Mouse (Mus musculus) adrenal gland, postnatal 14 days (tissue): ENCODE measurements around the gene Tcea2. TPM values are rescaled to one million over a fixed set of nuclear protein-coding genes. Genes with fewer than 3 reads are reported as not detected.

Experiments
- DNase-seq: peaks from one replicate; pipeline ENCODE4 v3.0.0; 2021; ENCODE audit warnings: mixed read lengths
- total RNA-seq: library from RNA; stranded (reverse); gene quantifications from 2 replicates; pipeline ENCODE4 v1.2.3, GENCODE M21; 2021

Gene Tcea2
- total RNA-seq, 1 experiment from 2014 or later, result 5.2 TPM

DNA sequence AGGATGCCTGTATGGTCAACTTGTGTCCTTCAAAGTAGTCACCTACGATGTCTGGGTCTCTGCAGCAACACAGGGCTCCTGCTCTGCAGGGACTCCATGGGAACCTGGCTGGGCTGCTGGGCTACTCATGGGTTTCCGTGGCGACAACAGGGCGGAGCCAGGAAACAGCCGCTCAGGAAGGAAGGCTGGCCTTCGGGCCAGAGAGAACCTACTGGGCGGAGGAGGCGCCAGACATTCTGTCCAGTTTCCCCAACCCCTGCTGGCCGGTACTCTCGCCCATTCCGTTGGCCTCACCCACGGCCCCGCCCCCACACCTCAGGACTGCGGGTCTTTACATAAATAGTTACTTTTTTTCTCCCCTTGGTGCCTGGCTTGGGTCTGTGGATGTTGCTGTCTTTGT, 4.7 kb upstream of the Tcea2 start:
- DNase-seq, result peak; percentile 86

DNA sequence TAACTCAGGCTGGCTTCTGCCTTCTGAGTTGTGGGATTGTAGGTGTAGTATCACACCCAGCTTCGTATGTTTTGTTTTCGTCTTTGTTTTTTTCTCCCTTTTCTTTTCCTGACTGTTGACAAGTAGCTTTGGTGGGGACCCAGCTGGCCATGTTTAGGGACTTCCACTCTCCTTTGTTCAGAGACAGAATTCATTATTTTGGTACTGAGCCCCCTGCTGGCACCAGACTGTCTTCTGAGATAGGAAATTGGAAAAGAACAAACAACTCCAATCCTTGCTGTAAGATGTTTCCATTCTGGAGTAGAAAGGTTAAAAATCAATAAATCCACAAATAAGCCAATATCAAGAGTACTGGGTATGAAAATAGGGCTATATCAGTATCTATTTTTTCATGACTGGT, 3.7 kb upstream of the Tcea2 start:
- no peak for DNase-seq

DNA sequence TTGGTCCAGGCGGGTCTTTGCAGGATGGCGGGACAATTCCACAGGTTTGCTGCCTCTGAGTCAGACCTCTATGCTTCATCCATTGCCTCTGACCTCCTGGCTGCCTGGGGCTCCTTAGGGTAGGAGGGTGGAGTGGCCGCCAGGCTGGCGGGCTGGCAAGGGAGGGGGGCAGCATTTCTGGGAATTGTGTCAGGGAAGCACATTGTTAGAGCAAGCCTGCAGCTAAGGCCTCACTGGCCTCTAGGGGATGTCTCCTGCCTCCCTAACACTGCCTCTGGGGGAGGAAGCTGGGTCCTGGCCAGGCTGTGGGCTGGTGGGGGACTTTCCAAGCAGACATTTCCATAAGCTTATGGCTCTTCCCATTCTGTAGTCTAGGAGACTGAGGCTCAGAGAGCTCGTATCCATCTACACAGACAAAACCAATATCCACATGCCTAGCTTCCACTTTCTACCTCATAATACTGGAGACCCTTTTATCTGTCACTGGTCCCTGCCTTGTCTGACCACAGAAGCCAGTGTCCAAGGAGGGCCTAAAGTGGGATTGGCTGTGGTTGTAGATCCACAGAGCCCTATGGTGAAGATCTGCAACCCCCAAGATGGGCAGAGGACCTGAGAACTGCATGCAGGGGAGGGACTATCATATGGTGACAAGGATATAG, 2.9 kb upstream of the Tcea2 start:
- peak; percentile 54 for DNase-seq

DNA sequence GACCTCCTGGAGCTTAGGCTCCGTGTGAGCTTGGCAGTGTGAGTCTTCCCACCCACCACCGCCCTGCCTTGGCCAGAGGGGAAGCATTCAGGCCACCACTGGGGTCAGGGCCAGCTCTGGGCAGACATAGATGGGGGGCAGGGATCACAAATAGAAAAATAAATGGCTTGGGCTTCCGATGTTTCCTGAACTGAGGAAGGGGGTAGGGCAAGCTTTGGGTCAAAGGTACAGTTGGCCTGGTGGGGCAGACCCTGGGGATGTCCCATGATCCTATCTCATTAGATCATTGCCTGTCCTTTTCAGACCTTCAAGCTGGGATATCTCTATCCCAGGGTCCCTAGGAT, 2.4 kb upstream of the Tcea2 start:
- peak; percentile 49 for DNase-seq

GRCm38 (mm10) chr2:181678780-181679179, 1.3 kb upstream of the Tcea2 start:
- peak; percentile 86 for DNase-seq

DNA sequence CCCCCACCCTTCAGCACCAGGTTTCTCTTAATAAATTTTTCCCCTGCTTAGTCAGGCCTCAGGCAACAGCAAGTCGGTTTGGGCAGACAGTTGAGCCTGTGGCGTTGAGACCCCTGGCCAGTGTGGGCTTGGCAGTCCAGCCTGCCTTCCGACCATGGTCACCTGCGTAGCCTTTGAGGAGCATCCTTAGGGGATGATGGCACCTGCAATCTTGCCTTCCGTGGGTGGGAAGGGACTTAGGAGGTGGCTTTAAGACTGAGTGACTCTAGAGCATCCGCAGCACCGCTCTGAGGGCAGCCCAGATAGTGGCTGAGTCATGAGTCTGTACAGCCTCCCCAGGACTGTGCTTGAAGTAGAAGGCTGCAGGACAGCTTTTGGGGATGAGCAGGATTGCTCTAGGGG, 607 bp downstream of the Tcea2 start:
- peak; percentile 34 for DNase-seq

DNA sequence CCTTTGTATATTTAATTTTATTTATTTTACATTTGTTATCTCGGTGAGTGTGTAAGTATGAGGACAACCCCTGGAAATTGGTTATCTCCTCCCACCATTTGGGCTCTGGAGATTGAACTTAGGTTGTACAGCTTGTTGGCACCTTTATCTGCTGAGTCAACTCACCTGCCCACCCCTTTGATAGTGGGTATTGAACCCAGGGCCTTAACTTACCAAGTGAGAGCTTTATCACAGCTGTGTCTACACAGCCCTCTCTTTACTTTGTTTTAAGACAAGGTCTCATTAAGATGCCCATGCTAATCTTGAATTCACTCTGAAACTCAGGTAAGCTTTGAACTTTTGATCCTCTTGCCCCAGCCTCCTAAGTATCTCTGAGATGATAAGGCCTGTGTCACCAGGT, 1.9 kb downstream of the Tcea2 start:
- DNase-seq, result no peak

DNA sequence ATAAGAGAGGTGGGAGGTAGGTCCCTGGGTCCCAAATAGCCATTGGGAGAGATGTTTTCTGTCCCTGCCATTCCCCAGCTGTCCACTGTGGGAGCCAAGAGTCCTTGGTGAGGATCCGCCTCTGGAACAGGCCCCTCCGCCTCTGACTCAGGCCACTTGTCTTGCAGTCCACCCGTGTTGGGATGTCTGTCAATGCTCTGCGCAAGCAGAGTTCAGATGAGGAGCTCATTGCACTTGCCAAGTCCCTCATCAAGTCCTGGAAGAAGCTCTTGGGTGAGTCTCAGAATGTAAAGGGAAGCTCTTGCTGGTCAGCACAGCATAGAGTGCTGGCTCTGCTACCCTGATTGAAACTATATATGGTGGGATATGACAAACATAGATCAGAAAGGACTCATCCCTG, 3.3 kb downstream of the Tcea2 start:
- peak; percentile 48 for DNase-seq

DNA sequence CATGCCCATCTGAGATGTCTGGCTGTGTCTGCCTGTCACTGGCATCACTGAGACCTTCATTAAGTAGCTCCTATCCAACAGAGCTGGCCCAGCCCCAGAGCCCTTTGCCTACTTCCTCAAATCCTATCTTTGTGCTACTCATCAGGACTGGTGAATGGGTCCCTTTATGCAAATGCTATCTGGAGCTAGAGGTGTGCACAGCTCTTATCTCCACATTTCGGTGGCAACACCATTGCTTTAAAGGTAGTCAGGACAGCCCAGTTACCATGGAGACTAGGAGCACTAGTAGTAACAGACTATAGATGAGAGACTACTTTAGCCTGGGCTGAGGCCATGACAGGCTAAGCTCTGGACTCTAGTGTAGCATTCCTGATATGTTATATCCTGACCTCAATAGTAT, 4.6 kb downstream of the Tcea2 start:
- no peak for DNase-seq

DNA sequence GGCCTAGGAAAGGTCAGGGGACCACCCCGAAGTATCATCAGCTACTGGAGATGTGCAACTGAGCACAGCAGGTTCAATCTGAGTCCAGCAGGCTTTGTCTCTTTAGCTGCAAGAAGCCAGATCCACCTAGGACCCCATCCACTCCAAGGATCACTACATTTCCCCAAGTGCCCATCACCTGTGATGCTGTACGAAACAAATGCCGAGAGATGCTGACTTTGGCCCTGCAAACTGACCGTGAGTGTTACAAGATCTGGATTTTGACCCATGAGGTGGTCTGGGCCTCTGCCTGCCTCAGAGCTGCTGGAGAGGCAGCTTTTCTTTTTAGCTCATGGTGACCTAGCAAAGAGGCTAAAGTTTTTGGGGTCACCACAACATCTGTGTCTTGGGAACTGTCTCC, 5.6 kb downstream of the Tcea2 start:
- no peak for DNase-seq

DNA sequence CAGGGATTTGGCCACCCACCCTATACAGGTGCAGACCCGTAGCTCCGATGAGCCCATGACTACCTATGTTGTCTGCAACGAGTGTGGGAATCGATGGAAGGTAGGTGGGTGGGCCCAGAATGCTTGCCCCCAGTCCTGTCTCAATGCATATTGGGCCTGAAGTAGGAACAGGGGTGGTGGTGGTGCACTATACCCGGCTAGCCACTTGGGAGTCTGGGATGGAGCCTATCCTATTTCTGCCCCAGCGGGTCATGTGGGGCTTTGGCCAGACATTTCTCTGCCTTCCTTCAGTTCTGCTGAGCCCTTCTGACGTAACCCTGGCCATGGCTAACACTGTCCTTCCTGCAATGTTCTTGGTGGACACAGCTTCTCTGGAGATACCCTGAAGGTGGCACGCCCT, 7.5 kb downstream of the Tcea2 start:
- no peak for DNase-seq

DNA sequence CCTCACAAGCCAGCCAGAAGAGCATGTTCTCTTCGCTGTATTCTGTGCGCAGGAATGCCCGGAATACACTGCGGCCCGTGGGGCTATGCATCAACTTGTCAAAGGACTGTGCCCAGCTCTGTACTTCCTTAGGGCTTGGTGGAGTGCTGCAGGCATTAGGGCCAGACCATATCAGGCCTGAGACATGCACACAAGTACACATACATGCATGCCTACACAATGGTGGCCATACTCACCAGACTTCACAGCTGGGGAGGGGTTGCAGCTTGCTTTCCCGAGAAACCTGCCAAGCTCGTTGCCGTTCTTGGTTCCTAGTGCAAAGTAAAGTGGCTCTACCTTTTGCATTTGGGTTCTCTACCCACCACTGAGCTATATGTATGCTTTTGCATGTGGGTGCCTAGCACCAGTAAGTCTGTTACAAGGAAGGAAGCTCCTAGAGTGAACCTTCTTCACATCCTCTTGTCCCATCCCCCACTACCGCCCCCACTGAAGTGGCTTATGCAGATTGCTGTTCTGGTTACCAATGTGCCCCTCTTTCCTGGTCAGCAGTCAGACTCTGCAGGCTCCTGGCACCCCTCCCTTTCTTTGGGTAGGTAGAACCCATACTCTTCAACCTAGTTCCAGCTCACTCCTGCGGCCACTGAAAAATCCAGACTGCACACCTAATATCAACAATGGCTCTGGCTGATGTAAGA, 9.5 kb downstream of the Tcea2 start:
- DNase-seq, result no peak

GRCm38 (mm10) chr2:181691083-181691482, 11.0 kb downstream of the Tcea2 start:
- DNase-seq, result no peak

DNA sequence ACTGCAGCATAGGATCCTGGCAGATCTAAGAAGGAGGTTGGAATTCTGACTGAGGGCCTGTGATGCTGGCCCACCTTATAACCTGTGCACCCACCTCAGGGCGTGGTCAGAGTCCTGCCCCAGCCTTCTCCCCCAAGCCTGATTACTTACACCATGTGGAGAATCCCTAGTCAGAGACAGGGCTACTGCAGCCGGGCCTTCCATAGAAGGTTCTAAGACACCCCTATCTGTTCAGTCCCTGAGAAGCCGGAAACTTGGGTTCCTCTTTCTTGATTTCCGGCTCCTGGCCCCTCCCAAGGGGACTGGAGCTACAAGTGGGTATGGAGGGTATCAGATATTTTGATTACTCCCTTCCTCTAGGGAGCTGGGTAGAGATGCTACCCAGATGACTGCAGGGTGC, 11.5 kb downstream of the Tcea2 start:
- no peak for DNase-seq

GRCm38 (mm10) chr2:181692304-181692703, 12.2 kb downstream of the Tcea2 start:
- DNase-seq, result no peak

- DNase-seq, result peak; percentile 91
Observed at GRCm38 (mm10) chr2:181693339-181694280, 13.5 kb downstream of the Tcea2 start, which contains the start of gene Rgs19. Gene Rgs19 (minus strand): TSS chr2:181693977.

GRCm38 (mm10) chr2:181694581-181694980, 14.5 kb downstream of the Tcea2 start:
- DNase-seq, result no peak

- no peak for DNase-seq
Observed at GRCm38 (mm10) chr2:181695776-181696175, 15.7 kb downstream of the Tcea2 start.

- no peak for DNase-seq
Observed at GRCm38 (mm10) chr2:181696801-181697420, 16.8 kb downstream of the Tcea2 start.

- no peak for DNase-seq
Observed at GRCm38 (mm10) chr2:181698241-181698640, 18.1 kb downstream of the Tcea2 start, which contains the start of gene Lkaaear1. Gene Lkaaear1 (minus strand): TSS chr2:181698442.

DNA sequence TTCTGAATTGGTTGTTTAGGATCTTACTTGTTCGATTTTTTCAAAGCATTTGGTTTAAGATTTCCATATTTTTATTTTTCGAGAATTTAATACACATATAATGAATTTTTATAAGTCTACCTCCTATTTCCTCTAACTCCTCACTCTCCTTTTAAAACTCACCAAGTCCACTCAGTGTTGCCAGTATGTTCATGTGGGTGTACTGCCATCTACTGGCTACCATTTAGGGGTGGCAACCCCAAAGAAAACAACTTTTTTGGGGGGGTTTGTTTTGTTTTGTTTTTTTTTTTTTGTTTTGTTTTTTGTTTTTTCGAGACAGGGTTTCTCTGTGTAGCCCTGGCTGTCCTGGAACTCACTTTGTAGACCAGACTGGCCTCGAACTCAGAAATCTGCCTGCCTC, 26.6 kb downstream of the Tcea2 start:
- no peak for DNase-seq

DNA sequence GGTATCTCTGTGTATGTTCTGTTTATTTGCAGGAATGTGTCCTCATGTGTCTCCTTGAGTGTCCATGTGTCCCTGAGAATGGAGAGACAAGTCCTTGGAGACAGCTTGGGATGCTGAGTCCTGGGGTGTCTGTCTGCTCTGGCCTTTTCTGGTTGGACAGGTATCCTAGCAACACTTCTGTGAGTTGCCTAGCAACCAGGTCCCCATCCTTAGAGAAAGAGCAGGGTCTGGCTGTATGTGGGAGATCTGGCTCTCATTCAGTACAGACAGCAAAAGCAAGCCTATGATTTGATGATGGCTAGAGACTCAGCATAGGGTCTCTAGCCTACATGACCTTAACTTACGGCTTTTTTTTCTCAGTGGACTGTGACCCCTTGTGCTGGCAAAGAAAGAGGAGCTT, 33.6 kb downstream of the Tcea2 start:
- no peak for DNase-seq

GRCm38 (mm10) chr2:181714903-181715326, 34.8 kb downstream of the Tcea2 start, which contains the start of gene Oprl1:
Gene Oprl1 (plus strand): TSS chr2:181715016.
- DNase-seq, result no peak
